Mouse (Mus musculus): ENCODE results near the gene Ptprt.

Ptprt gene

DNA sequence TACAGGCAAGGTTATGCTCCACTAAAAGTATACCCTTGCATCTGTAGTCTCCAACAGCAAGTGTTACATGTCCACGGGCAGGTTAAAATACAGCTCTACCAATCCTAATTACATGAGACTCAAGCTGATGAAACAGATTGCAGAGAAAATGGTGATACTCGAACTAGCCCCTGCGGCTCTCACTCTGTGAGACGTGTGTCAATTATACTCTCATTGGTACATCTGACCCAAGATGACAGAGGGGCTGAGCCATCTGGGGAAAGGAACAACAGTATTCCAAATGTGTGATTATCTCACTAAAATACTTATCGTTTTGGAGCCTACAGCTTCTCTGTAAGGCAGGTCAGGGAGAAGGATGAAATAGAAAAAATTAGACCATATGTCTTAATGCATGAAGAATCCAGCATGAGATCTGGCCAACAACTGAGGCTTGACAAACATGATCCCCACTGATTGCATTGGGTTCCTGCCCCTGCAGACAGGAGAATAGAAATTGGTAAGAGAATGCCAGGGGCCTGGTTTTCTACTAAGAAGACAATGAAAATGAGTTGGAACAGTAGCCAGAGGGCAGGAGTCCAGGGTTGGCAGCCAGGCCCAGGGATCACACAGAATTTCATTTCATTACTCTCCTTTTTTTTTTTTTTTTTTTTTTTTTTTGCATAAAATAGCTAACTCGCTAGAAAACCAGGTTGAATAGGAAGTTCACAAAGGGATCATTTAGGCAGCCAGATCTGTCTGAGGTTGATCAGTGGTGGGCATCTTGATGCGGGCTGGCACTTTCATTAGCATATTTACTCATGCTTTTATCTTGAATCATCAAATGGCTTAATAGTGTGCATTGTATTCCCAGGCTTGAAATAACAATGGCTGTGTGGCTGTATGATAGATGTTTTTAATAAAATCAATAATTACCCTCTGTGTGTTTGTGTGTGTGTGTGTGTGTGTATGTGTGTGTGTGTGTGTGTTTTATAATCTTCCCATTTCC lies 699.5 kb downstream of the Ptprt start:
- peak in 1 of 2 experiments; percentile 17 for DNase-seq (ENCODE audit: low spot score in 2 of 2)

- peak in 1 of 2 experiments; percentile 35 for DNase-seq (ENCODE audit: low spot score in 2 of 2)
These were observed 715.5 kb downstream of the Ptprt start for GRCm38 (mm10) chr2:161945424-161945823.

GRCm38 (mm10) chr2:161944689-161945088 lies 716.3 kb downstream of the Ptprt start:
- DNase-seq (ENCODE audit: low spot score in 2 of 2), result peak in 1 of 2 experiments; percentile 3

DNA sequence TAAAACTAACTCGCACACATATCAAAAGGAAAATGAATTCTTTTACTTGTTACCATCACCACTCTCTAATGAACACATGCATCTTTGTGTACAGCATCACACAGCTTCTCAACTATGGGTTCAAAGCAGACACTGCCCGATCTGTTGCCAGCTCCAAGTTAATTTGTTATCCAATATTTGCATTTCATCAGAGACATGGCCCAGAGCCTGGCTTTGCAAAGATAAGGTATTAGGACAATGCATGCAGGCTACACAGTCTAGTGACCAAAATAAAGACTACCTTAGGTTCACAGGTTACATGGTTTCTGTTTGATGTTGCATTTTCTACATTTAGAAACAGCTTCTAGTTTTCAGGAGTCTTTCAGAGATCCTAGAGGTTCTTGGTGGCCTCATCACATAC lies 719.0 kb downstream of the Ptprt start:
- DNase-seq (ENCODE audit: low spot score in 2 of 2), result no peak

DNA sequence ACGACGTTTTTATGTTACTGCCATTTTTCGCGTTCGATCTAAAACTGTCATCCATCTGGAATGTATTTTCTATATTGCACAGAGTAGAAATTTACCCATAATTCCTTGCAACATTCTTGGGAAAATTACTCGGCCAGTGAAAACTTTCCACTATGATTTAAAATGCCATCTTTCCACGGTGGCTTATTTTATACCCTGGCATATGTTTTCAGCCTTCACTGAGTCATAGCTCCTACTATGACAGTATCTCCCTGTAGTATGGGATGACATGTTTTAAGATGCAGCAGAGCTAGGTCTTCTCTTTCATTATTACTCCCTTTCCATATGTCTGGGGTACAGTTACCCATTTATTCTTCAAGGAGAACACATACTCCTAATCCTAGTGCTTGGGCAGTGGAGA lies 753.7 kb downstream of the Ptprt start:
- DNase-seq (ENCODE audit: low spot score in 2 of 2), result peak in 1 of 2 experiments; percentile 13

DNA sequence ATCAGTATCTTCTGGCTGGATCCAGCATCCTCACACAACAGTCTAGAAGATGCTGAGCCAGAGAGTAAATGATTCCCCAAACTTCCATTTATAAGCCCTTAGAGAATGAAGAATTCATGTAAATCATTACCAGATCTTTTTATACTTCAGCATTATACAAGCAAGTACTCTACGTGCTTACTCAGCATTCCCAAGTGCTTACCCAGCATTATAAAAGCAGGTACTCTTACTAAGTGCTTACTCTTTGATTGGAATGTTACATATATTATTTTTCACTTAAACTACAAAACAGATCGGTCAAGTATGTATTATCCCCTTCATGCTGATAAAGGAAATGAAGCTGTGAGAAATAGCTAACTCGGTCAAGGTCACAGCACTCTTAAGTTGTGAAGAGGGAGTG lies 758.8 kb downstream of the Ptprt start:
- no peak for DNase-seq (ENCODE audit: low spot score in 2 of 2)

DNA sequence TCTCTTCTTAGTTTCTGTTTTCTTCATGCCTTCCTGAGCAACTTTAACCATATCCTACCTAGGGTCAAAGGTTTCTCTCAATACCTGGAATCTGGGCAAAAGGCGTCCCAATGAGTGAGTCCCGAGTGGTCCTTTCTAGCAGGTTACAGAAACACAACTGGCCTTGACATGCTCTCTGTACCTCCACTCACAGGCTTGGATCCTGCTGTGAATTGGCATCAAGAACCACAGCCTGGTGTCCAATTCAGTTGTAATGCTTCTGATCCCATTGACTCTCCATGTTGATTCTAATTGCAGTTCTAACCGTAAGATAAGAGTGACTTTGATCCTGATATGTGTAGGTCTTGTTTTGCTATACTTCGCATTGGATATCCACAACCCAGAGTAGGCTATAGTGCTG lies 776.5 kb downstream of the Ptprt start:
- DNase-seq (ENCODE audit: low spot score in 2 of 2), result no peak

- no peak for DNase-seq (ENCODE audit: low spot score in 2 of 2)
These were observed 778.4 kb downstream of the Ptprt start for GRCm38 (mm10) chr2:161882580-161882979.

DNA sequence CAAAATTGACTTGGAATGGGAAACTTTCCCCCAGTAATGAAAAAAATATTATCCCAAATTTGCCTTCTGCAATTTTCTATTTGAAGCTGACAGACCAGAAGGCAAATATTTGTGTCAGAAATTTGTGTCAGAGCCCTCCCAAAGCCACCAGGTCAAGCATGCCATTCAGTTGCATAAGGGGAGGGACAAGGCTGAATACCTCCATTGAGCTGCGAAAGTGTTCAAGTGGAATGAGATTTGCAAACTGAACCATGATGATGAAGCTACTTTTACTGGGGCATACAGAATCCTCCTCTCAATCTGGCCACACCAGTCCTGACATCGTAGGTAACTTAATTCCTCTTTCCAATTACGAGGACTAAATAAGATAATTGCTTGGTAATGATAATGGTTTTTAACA lies 780.0 kb downstream of the Ptprt start:
- DNase-seq (ENCODE audit: low spot score in 2 of 2), result no peak

DNA sequence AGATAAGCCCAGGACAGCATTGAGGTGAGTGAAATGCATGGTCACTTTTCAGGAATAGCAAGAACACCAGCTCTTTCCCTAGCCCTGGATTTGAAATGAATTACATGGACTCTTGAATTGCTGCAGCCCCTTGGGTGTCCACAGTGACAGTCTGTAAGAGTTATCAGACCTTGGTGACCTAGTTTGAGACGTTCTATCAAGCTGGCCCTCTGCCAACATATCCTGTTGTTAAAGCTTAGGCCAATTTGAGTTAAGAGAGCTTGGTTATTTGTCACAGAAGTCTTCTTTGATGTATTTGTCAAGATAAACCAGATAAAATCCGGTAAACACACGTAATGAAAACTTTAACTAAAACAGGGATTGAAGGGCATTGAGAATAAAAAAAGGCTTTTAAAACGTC lies 795.7 kb downstream of the Ptprt start:
- DNase-seq (ENCODE audit: low spot score in 2 of 2), result no peak

DNA sequence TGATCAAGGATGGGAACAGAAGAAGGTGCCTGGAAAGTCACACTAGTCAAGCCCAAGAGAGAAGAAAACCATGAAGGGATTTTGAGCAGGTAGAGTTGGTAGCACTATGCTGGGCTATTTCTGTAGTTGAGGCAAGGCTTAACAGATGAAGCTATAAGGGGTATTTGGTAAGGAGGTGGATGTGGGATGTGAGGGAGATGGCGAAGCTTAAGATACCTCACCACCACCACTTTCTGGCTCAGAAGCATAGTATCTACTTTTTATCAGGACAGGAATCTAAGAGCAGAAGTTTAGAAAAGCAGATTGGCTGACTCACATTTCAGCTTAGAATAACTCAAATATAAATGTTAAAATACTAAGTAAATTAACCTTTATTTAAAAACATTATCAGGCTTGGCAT lies 802.1 kb downstream of the Ptprt start:
- DNase-seq (ENCODE audit: low spot score in 2 of 2), result peak in 1 of 2 experiments; percentile 31

GRCm38 (mm10) chr2:161858361-161858760 lies 802.6 kb downstream of the Ptprt start:
- DNase-seq (ENCODE audit: low spot score in 2 of 2), result no peak

DNA sequence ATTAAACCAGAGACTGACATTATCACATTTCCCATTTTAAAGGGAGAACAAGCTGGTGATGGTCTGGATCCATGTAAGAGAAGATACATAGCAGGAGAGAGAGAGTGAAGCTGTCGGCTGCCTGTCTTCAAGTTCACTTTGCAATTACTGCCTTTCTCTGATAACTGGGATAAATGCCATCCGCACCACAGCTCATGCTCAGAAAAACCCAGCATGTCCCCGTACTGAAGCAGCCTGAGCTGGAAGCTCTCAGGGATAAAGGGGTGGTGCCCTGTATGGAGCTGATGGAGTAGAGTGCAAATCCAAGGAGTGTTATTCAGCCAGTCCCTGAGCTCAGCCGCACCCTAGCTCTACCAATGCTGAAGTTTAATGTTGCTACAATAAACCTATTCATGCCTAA lies 825.9 kb downstream of the Ptprt start:
- no peak for DNase-seq (ENCODE audit: low spot score in 2 of 2)

DNA sequence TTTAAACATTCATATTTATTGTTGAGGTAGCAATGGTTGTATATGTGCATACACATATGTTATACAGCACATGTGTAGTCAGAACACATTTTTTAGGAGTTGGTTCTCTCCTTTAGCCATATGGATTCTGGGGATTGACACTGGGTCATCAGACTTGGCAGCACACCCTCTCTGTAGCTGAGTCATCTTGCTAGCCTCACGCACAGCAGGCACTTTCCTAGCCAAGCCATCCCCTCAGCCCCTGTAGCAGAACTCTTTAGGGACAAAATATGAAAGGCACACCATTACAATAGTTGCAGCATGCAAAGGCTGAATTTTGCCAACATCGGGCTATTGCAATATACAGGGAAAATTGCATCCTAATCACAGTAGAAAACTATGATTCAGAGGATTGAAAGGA lies 827.1 kb downstream of the Ptprt start:
- no peak for DNase-seq (ENCODE audit: low spot score in 2 of 2)

DNA sequence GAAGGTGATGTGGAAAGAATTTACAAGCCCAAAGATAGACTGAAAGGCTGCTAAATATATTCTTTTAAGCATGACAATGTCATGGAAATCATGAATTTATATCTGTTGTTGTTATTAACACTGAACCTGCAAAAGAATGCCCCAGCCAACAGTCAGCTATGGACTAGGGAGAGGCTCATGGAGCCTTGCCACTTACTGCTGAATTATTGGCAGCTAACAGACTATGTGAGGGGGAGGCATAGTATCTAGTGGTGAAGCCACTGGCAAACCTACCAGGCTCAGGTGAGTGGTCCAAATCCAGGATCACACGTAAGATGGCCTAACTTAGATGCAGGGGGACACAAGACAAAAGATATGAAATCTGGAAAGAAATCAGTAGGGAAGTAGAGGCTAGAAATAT lies 847.6 kb downstream of the Ptprt start:
- DNase-seq (ENCODE audit: low spot score in 2 of 2), result no peak

DNA sequence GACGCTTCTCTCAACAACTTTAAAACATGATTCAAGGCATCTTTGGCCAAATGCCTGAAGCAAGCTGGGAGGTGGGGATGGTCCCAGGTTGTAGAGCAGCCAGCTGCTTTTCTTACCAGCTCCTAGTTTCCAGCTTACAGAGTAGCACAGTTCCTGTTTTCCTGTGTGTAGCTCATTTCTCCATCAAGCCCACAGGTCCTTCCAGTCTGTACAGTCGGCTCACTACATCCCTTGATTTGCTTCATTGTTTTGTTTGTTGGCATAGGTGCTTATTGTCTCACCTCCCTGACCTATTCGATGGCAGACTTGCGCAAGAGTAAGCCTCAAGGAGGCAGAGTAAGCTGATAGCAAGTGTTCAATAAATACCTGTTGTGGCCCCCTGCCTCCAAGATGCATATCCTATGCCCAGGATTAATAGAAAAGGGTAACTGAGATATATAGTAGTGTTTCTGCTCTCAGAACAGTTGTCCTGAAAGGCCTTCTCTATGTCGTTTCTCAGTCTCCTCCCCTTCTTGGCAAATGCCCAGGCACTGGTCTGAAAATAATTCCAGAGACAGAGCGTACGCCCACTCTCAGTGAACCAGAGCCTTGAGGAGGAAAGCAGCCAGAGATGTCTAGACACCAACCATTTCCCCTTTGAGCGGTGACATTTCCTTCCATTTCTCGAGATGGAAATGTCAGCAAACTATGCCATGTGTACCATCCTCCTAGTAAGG lies 852.7 kb downstream of the Ptprt start:
- peak; percentile 50 to 73 for DNase-seq (ENCODE audit: low spot score in 2 of 2)

- peak in 1 of 2 experiments; percentile 57 for DNase-seq (ENCODE audit: low spot score in 2 of 2)
These were observed 854.5 kb downstream of the Ptprt start for GRCm38 (mm10) chr2:161806287-161807007.

GRCm38 (mm10) chr2:161799946-161800345 lies 861.0 kb downstream of the Ptprt start:
- DNase-seq (ENCODE audit: low spot score in 2 of 2), result peak; percentile 78 to 88

GRCm38 (mm10) chr2:161767528-161767927 lies 893.4 kb downstream of the Ptprt start:
- DNase-seq (ENCODE audit: low spot score in 2 of 2), result no peak

GRCm38 (mm10) chr2:161713024-161713423 lies 947.9 kb downstream of the Ptprt start:
- DNase-seq (ENCODE audit: low spot score in 2 of 2), result no peak

- no peak for DNase-seq (ENCODE audit: low spot score in 2 of 2)
These were observed 951.6 kb downstream of the Ptprt start for GRCm38 (mm10) chr2:161709316-161709715.

GRCm38 (mm10) chr2:161706386-161706915 lies 954.5 kb downstream of the Ptprt start:
- no peak for DNase-seq (ENCODE audit: low spot score in 2 of 2)

Data from frontal cortex, postnatal 36 days (tissue).